Mouse (Mus musculus) kidney, adult 2 months (tissue): ENCODE results near the gene Sash1.

ENCODE experiments used
- CTCF ChIP-seq: fragments of 200-500 bp; conservative IDR thresholded peaks from 2 replicates; pipeline ENCODE4 v1.5.1; 2011; ENCODE audit warnings: low read depth, mild to moderate bottlenecking, control low read depth, low read length, moderate library complexity, mixed read lengths; ENCODE audit not compliant: insufficient read depth, insufficient read length
- POLR2A ChIP-seq: fragments of 200-500 bp; IDR thresholded peaks from one replicate; pipeline ENCODE4 v1.6.1; 2011; ENCODE audit warnings: low read depth, low read length, control low read depth

GRCm38 (mm10) chr10:8676722-8677121, 209.1 kb downstream of the Sash1 start:
- TF ChIP-seq POLR2A, result no peak
- no peak for TF ChIP-seq CTCF
